Mouse (Mus musculus) liver, adult 2 months (tissue): Measurements from ENCODE around the gene Gorab. TPM values are rescaled to one million over a fixed set of nuclear protein-coding genes. Genes with fewer than 3 reads are reported as not detected.

ENCODE experiments used
- DNase-seq: peaks from one replicate; pipeline ENCODE4 v3.0.0-alpha.2; 2011; ENCODE audit warnings: low read depth, low spot score; ENCODE audit errors: extremely low read depth
- H3K27ac ChIP-seq: fragments of 200-500 bp; replicated peaks from 2 replicates; pipeline ENCODE4 v1.5.1; 2012; ENCODE audit warnings: low read depth, mild to moderate bottlenecking, control low read depth, inconsistent platforms, low read length; ENCODE audit not compliant: insufficient read depth
- H3K27me3 ChIP-seq: fragments of 200-500 bp; 2 replicates; pipeline ENCODE4 v1.6.1; 2012; ENCODE audit warnings: mild to moderate bottlenecking, moderate library complexity, low read length, inconsistent platforms; ENCODE audit not compliant: control insufficient read depth, insufficient read depth
- H3K36me3 ChIP-seq: fragments of 200-500 bp; 2 replicates; pipeline ENCODE4 v1.6.1; 2012; ENCODE audit warnings: low read length, inconsistent platforms; ENCODE audit not compliant: control insufficient read depth, insufficient read depth
- H3K4me1 ChIP-seq: fragments of 200-500 bp; 2 replicates; pipeline ENCODE4 v1.6.1; 2011; ENCODE audit warnings: low read length; ENCODE audit not compliant: control insufficient read depth, insufficient read depth
- H3K4me3 ChIP-seq: fragments of 200-500 bp; 2 replicates; pipeline ENCODE4 v1.5.1; 2011; ENCODE audit warnings: low read depth, mild to moderate bottlenecking, control low read depth, low read length, moderate library complexity; ENCODE audit not compliant: insufficient read depth
- H3K79me2 ChIP-seq: fragments of 200-500 bp; 2 replicates; pipeline ENCODE4 v1.6.1; 2012; ENCODE audit warnings: inconsistent platforms, mild to moderate bottlenecking, low read length, moderate library complexity; ENCODE audit not compliant: control insufficient read depth, insufficient read depth
- H3K9ac ChIP-seq: fragments of 200-500 bp; 2 replicates; pipeline ENCODE4 v1.6.1; 2012; ENCODE audit warnings: low read depth, mild to moderate bottlenecking, control low read depth, inconsistent platforms, low read length
- CTCF ChIP-seq: fragments of 200-500 bp; IDR thresholded peaks from 2 replicates; pipeline ENCODE4 v1.5.1; 2011; ENCODE audit warnings: low read depth, low read length, control low read depth
- POLR2A ChIP-seq: fragments of 200-500 bp; IDR thresholded peaks from 2 replicates; pipeline ENCODE4 v1.6.1; 2011; ENCODE audit warnings: low read length, control low read depth; ENCODE audit not compliant: insufficient read depth; ENCODE audit errors: extremely low read depth
- WGBS: fragments of 180-500 bp; shearing (Covaris S2); methylation state at CpG from one replicate; pipeline ENCODE4 v1.1.7; 2018; 5-methylcytosine and 5-hydroxymethylcytosine counted together
- polyA plus RNA-seq: library from polyadenylated mRNA; depleted of rRNA; stranded (reverse); fragments of >200 nt; gene quantifications from 2 replicates; pipeline ENCODE4 v1.2.3, GENCODE M21; 2012; rRNA removed
- total RNA-seq: library from RNA; depleted of rRNA; stranded (reverse); fragments of >200 nt; gene quantifications from 2 replicates; pipeline ENCODE4 v1.2.3, GENCODE M21; 2014; rRNA removed

Gene Gorab
- total and polyA plus RNA-seq, 2 experiments, result 0.66 to 2.6 TPM

GRCm38 (mm10) chr1:163337821-163338220 is 65.6 kb downstream of the Gorab start:
- TF ChIP-seq CTCF (no peak), POLR2A (no peak)
- no peaks in the 10 kb centered on the region for H3K79me2 ChIP-seq
- H3K36me3 ChIP-seq, result no peaks in the 10 kb centered on the region
- peak; percentile 10 for DNase-seq
- no peak overlapping the region for H3K27ac ChIP-seq
- no peaks in the 10 kb centered on the region for H3K27me3 ChIP-seq
- H3K9ac ChIP-seq, result no peak overlapping the region
- H3K4me3 ChIP-seq, result no peak overlapping the region
- H3K4me1 ChIP-seq, result 0 out of 2 replicates have a peak, but pooled peaks cover 3% of the 10 kb centered on the region
- 77% methylated on average over 2 of the region's 2 CpGs for WGBS

Other genes with a start within 250 kb of the Gorab start
- 0.40 and 0.46 TPM in 2 replicates for gene Prrx1, start 90.0 kb downstream of the Gorab start, total RNA-seq
- 0.04 and 0.06 TPM in 2 replicates for gene Prrx1, start 90.0 kb downstream of the Gorab start, polyA plus RNA-seq